Mouse (Mus musculus) C2C12 (cell line): ENCODE results near the gene Itpr1. TPM values are rescaled to one million over a fixed set of nuclear protein-coding genes. Genes with fewer than 3 reads are reported as not detected.
A peak's percentile ranks its signal among the peaks of the same experiment; 100 is the strongest.

Experiments
- H3K27me3 ChIP-seq: one replicate; pipeline ENCODE4 v1.6.1; 2011; ENCODE audit not compliant: control insufficient read depth, insufficient read depth, insufficient read length
- H3K36me3 ChIP-seq: one replicate; pipeline ENCODE4 v1.6.1; 2011; ENCODE audit not compliant: control insufficient read depth, insufficient read depth
- H3K4me3 ChIP-seq: one replicate; pipeline ENCODE4 v1.5.1; 2011; ENCODE audit warnings: mild to moderate bottlenecking, control low read depth; ENCODE audit not compliant: poor library complexity, insufficient read depth, severe bottlenecking
- H3K79me2 ChIP-seq: one replicate; pipeline ENCODE4 v1.6.1; 2011; ENCODE audit not compliant: control insufficient read depth, insufficient read depth
- H3K79me3 ChIP-seq: one replicate; pipeline ENCODE4 v1.6.1; 2011; ENCODE audit warnings: low read depth, control low read depth
- H3ac ChIP-seq: one replicate; pipeline ENCODE3; 2011; ENCODE audit warnings: low read depth; ENCODE audit not compliant: control insufficient read depth, insufficient read length
- CEBPB ChIP-seq: IDR thresholded peaks from one replicate; pipeline ENCODE4 v1.6.1; 2011; ENCODE audit warnings: low read depth, mild to moderate bottlenecking, control low read depth, moderate library complexity
- CTCF ChIP-seq: IDR thresholded peaks from one replicate; pipeline ENCODE4 v1.5.1; 2011; ENCODE audit not compliant: control insufficient read depth, insufficient read depth, insufficient read length
- FOSL1 ChIP-seq: IDR thresholded peaks from one replicate; pipeline ENCODE4 v1.8.0; 2011; ENCODE audit warnings: mild to moderate bottlenecking, low read length; ENCODE audit not compliant: poor library complexity, insufficient read depth, severe bottlenecking
- MAX ChIP-seq: IDR thresholded peaks from one replicate; pipeline ENCODE4 v1.6.1; 2011; ENCODE audit warnings: mild to moderate bottlenecking, control low read depth
- MYOD1 ChIP-seq: IDR thresholded peaks from one replicate; pipeline ENCODE4 v1.6.1; 2011; ENCODE audit warnings: low read depth; ENCODE audit not compliant: control insufficient read depth, insufficient read length
- MYOG ChIP-seq: IDR thresholded peaks from one replicate; pipeline ENCODE4 v1.6.1; 2011; ENCODE audit not compliant: control insufficient read depth, insufficient read length; ENCODE audit errors: extremely low read depth
- USF1 ChIP-seq: IDR thresholded peaks from one replicate; pipeline ENCODE4 v1.6.1; 2011; ENCODE audit warnings: low read depth, mild to moderate bottlenecking, control low read depth, moderate library complexity
- polyA plus RNA-seq: library from polyadenylated mRNA; unstranded; fragments of >200 nt; fragmentation: generic; extraction: Trizol; gene quantifications from one replicate; pipeline ENCODE4 v1.2.1, GENCODE M21; 2012; ENCODE audit warnings: missing spikeins

Gene Itpr1
- polyA plus RNA-seq, 1 experiment = 4.9 TPM

DNA sequence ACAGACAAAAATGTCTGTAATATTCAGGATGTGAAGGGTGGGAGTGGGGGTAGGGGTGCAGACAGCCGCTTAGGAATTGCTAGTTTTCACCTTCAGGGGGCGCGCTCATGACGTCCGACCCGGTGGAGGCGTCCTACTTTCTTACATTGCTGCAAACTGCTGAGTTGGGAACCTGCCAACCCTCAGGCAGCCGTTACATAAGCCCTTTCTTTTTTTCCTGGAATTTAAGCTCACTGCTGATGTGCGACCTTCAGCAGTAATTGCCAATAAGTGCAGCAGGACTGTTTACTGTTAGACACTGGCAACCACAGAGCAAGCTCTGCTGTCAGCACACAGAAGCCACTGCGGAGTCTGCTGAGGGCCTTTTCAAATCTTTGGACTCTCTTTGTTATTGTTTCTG is 213.9 kb downstream of the Itpr1 start:
- TF ChIP-seq CEBPB = no peak
- peak; percentile 53 for TF ChIP-seq CTCF
- H3ac ChIP-seq = no peak overlapping the region
- H3K4me3 ChIP-seq = no peak overlapping the region
- H3K79me2 ChIP-seq = no peaks in the 10 kb centered on the region
- no peaks in the 10 kb centered on the region for H3K36me3 ChIP-seq
- H3K27me3 ChIP-seq = no peaks in the 10 kb centered on the region
- H3K79me3 ChIP-seq = no peaks in the 10 kb centered on the region

DNA sequence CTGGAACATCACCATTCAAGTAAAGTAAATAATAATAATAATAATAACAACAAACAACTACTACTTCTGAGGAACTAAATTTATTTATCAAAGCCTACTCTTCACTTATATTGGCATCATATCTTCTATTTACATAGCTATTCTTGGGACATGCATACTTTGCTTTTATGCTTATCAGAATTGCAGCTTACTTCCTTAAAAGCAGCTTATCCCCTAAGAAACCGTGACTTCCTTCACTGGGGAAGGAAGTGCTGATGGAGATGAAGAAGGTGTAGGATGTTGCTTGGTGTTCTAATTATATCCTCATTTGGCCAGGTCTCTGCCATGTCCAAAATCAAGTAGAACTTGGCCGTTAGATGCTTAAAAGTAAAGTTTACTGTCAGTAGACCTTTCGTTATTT is 215.5 kb downstream of the Itpr1 start:
- H3K4me3 ChIP-seq = no peak overlapping the region
- no peak overlapping the region for H3ac ChIP-seq
- H3K79me2 ChIP-seq = no peaks in the 10 kb centered on the region
- no peaks in the 10 kb centered on the region for H3K27me3 ChIP-seq
- no peaks in the 10 kb centered on the region for H3K36me3 ChIP-seq
- no peaks in the 10 kb centered on the region for H3K79me3 ChIP-seq
- TF ChIP-seq FOSL1 (no peak), CTCF (no peak), CEBPB (no peak), MYOD1 (no peak), USF1 (no peak), MYOG (no peak), MAX (no peak)

DNA sequence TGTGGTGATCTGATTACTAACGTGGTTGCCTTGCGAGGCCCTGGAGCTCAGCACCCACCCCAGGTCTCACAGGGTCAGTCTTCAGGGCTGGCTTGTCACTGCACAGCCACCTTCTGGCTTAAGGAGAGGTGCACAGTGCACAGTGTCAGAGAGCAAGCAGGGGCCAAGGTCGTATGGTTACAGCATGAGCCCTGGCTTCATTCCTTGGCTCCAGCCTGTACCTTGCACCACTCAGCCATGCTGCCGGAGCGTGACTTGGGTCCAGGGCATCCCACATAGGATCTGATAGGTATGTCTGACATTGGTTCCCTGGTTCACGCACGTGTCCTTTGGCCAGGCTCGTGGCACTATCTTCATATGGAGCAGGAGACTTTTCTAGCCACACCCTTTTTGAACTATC is 217.1 kb downstream of the Itpr1 start:
- H3K79me3 ChIP-seq = no peaks in the 10 kb centered on the region
- H3K79me2 ChIP-seq = no peaks in the 10 kb centered on the region
- H3K4me3 ChIP-seq = no peak overlapping the region
- no peak overlapping the region for H3ac ChIP-seq
- no peaks in the 10 kb centered on the region for H3K36me3 ChIP-seq
- TF ChIP-seq MYOD1 (no peak), FOSL1 (no peak), MYOG (no peak), MAX (no peak), CTCF (no peak), USF1 (no peak), CEBPB (no peak)
- no peaks in the 10 kb centered on the region for H3K27me3 ChIP-seq

DNA sequence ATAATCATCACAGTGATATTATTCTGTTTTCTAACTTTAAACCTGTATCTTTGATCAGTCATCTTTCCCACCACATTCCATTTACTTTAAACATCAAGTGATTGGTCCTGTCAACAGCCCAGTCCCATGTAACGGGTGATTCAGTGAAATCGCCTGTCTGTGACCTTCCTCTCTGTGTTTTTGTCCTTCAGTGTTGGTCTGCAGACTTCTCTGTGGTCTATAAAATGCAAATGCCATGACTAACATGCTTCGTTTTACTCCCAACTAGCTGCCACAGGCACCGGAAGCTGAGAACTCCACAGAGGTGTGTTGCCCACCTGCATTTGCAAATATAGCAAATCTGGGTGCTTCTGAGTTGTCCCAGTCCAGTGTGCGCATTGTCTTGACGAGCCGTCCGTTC is 218.3 kb downstream of the Itpr1 start:
- H3K4me3 ChIP-seq = no peak overlapping the region
- no peaks in the 10 kb centered on the region for H3K79me2 ChIP-seq
- no peaks in the 10 kb centered on the region for H3K36me3 ChIP-seq
- H3K27me3 ChIP-seq = no peaks in the 10 kb centered on the region
- H3ac ChIP-seq = no peak overlapping the region
- TF ChIP-seq CEBPB (no peak), USF1 (no peak), CTCF (no peak)
- H3K79me3 ChIP-seq = no peaks in the 10 kb centered on the region

DNA sequence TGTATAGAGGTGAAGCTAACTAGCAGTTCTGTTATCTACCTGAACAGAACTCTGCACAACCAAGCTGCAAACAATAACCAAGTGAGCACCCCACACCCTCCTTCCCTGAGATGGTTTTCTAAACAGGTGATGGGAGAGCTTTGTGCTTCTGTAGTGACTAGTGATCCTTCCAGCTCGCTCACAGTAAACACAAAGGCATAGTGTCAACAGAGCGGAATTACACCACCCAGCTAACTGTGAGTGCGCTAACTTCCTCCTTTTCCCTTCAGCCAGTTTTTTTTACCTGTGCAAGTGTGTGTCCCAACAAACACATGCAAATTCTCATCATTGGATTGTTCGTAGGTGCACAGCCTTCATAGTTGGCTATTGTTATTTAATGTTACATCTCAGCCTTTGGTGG is 219.9 kb downstream of the Itpr1 start:
- H3K4me3 ChIP-seq = no peak overlapping the region
- no peak overlapping the region for H3ac ChIP-seq
- H3K79me3 ChIP-seq = no peaks in the 10 kb centered on the region
- H3K36me3 ChIP-seq = no peaks in the 10 kb centered on the region
- H3K79me2 ChIP-seq = no peaks in the 10 kb centered on the region
- H3K27me3 ChIP-seq = no peaks in the 10 kb centered on the region
- TF ChIP-seq CEBPB = no peak
- TF ChIP-seq CTCF = no peak
- TF ChIP-seq MYOD1 = no peak
- no peak for TF ChIP-seq FOSL1
- no peak for TF ChIP-seq USF1
- TF ChIP-seq MAX = no peak

DNA sequence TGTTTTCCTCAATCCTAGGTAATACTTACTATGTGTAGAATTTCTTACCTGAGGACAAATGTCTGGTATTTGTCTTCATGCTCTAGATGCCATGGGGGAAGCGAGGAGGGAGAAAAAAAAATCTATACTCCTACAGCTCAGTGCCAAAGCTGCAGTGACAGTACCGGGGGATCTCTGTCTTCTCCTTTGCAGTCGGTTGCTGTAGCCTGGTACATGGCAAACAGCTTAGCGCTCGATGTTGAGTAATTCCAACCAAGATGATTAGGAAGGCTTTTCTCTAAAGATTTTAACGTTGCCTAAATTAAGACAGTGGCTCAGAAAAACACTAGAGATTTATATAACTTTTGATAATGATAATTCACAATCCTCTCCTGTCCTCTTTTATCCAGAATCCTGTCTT is 221.9 kb downstream of the Itpr1 start:
- Histone ChIP-seq H3K79me3 (no peaks in the 10 kb centered on the region), H3ac (no peak overlapping the region), H3K4me3 (no peak overlapping the region), H3K79me2 (no peaks in the 10 kb centered on the region), H3K36me3 (no peaks in the 10 kb centered on the region), H3K27me3 (no peaks in the 10 kb centered on the region)
- TF ChIP-seq FOSL1 (no peak), MYOG (no peak), CEBPB (no peak), USF1 (no peak), MAX (no peak), MYOD1 (no peak), CTCF (no peak)
